Mouse (Mus musculus): Measurements from ENCODE around the gene Agbl3.

DNA sequence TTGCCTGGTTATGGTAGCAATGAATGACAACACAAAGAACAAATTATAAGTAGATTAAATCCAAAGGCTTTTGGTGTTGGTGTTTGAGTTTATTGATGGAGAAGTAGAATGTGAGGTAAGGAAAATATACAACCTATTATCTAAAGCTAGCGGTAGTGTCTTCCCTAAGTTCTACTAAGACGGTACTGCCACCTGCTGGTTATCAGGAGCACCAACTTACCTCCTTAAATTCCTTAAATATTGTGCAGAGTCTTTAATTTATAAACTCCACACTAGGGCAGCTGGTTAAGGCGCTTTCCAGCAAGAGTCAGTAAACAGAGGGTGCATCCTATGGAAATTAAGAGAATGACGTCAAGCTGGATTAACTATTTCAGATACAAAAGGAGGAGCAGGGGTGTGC, 20.2 kb upstream of the Agbl3 start:
- TF ChIP-seq CTCF (IDR thresholded peaks at IDR 0.05; ENCODE audit: borderline replicate concordance, insufficient read depth, low read depth, low read length) (no peak), POLR2A (IDR thresholded peaks at IDR 0.05; ENCODE audit: borderline replicate concordance, insufficient read depth, low read length) (no peak)

All from cerebellum, adult 2 months (tissue).